Mouse (Mus musculus): ENCODE data around the gene Lrrc40.

Gene Lrrc40

GRCm38 (mm10) chr3:158036329-158036988 lies at the start of gene Lrrc40, which contains the start of gene Srsf11:
Gene Lrrc40 (plus strand): TSS chr3:158036662.
Gene Srsf11 (minus strand): TSS chr3:158036639.
- peak; percentile 93 for DNase-seq (ENCODE audit: low spot score in 2 of 2)

GRCm38 (mm10) chr3:157993322-157993721 lies 43.1 kb upstream of the Lrrc40 start:
- no peak for DNase-seq (ENCODE audit: low spot score in 2 of 2)

- no peak for DNase-seq (ENCODE audit: low spot score in 2 of 2)
These were observed 40.7 kb upstream of the Lrrc40 start for GRCm38 (mm10) chr3:157995726-157996125.

GRCm38 (mm10) chr3:157998742-157999369 lies 37.6 kb upstream of the Lrrc40 start:
- no peak for DNase-seq (ENCODE audit: low spot score in 2 of 2)

- DNase-seq (ENCODE audit: low spot score in 2 of 2), result no peak
These were observed 27.8 kb upstream of the Lrrc40 start for GRCm38 (mm10) chr3:158008647-158009046.

GRCm38 (mm10) chr3:158009762-158010320 lies 26.6 kb upstream of the Lrrc40 start:
- no peak for DNase-seq (ENCODE audit: low spot score in 2 of 2)

- DNase-seq (ENCODE audit: low spot score in 2 of 2), result peak; percentile 87 to 90
These were observed 5.0 kb upstream of the Lrrc40 start for GRCm38 (mm10) chr3:158031371-158031925.

GRCm38 (mm10) chr3:158032106-158032505 lies 4.4 kb upstream of the Lrrc40 start:
- DNase-seq (ENCODE audit: low spot score in 2 of 2), result no peak

- DNase-seq (ENCODE audit: low spot score in 2 of 2), result no peak
These were observed 596 bp upstream of the Lrrc40 start for GRCm38 (mm10) chr3:158035866-158036265.

- DNase-seq (ENCODE audit: low spot score in 2 of 2), result no peak
These were observed 1.6 kb downstream of the Lrrc40 start for GRCm38 (mm10) chr3:158038106-158038505.

- DNase-seq (ENCODE audit: low spot score in 2 of 2), result no peak
These were observed 4.3 kb downstream of the Lrrc40 start for GRCm38 (mm10) chr3:158040755-158041154.

- DNase-seq (ENCODE audit: low spot score in 2 of 2), result no peak
These were observed 13.0 kb downstream of the Lrrc40 start for GRCm38 (mm10) chr3:158049508-158049907.

GRCm38 (mm10) chr3:158060621-158061291 lies 24.3 kb downstream of the Lrrc40 start:
- DNase-seq (ENCODE audit: low spot score in 2 of 2), result no peak

- DNase-seq (ENCODE audit: low spot score in 2 of 2), result no peak
These were observed 25.5 kb downstream of the Lrrc40 start for GRCm38 (mm10) chr3:158061811-158062523.

- no peak for DNase-seq (ENCODE audit: low spot score in 2 of 2)
These were observed 28.8 kb downstream of the Lrrc40 start for GRCm38 (mm10) chr3:158065256-158065655.

- DNase-seq (ENCODE audit: low spot score in 2 of 2), result no peak
These were observed 31.5 kb downstream of the Lrrc40 start for GRCm38 (mm10) chr3:158067916-158068315.

GRCm38 (mm10) chr3:158068613-158069263 lies 32.3 kb downstream of the Lrrc40 start:
- DNase-seq (ENCODE audit: low spot score in 2 of 2), result no peak

- DNase-seq (ENCODE audit: low spot score in 2 of 2), result no peak
These were observed 38.5 kb downstream of the Lrrc40 start for GRCm38 (mm10) chr3:158075004-158075403.

GRCm38 (mm10) chr3:158076685-158077379 lies 40.4 kb downstream of the Lrrc40 start:
- no peak for DNase-seq (ENCODE audit: low spot score in 2 of 2)

- no peak for DNase-seq (ENCODE audit: low spot score in 2 of 2)
These were observed 40.9 kb downstream of the Lrrc40 start for GRCm38 (mm10) chr3:158077380-158077772.

Data from natural killer cell, adult 2 months (primary cell).